Mouse (Mus musculus) left cerebral cortex, postnatal 25 days (tissue): ENCODE data around the gene Cebpzos. TPM values are rescaled to one million over a fixed set of nuclear protein-coding genes. Genes with fewer than 3 reads are reported as not detected.

Source experiments
- DNase-seq, 2 experiments: peaks; one replicate each; pipeline ENCODE4 v3.0.0; 2022; ENCODE audit warnings: low spot score in 2 of 2, mixed read lengths in 1 of 2
- intact Hi-C: fragments of 180-260 bp; cut with DNase I; formaldehyde crosslinking; loops from one replicate; pipeline ENCODE4 v1.15.1; 2025
- total RNA-seq, 2 experiments: library from RNA; stranded (reverse); gene quantifications; 2 replicates each; pipeline ENCODE4 v1.2.3; 2021

Gene Cebpzos
- total RNA-seq, 2 experiments from 2014 or later: 29.6 to 32.8 TPM

- intact Hi-C loops: loop anchor here (5.0 kb wide), 1 partner anchor 99 kb away; the partner anchor contains the start of genes Gpatch11 and Heatr5b
- DNase-seq: peak; percentile 95 to 99
Measured at GRCm38 (mm10) chr17:78936466-78937228, 20.3 kb downstream of the Cebpzos start, which contains the start of the genes Cebpz and Ndufaf7. Cebpz (minus strand) TSS chr17:78937066. Ndufaf7 (plus strand) TSS chr17:78937136.

DNA sequence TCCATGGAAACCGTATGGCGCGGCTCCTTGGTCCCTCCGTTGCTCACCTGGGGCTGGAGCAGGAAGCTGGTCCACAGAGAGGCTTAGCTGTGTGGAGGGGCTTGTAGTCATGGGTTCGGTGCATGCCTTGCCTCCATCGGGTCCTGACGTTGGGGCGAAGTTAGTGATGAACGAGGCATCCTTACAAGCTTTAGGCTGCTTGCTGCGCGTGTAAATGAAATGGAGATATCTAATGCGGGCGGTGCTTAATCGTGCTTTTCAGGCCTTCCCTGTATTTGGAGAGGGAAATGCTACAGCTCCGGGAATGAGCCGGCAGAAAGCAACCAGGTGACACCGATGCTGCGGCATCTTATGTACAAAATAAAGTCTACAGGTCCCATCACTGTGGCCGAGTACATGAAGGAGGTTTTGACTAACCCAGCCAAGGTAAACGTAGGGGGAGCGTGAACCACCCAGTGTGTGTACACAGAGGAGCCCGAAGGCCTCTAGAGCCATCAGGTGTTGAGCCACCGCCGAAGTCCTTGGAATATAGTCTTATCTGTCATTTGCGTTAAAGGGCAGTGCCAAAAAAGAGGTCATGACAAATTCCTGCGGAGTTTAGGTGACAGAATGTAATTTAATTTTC lies 21.0 kb downstream of the Cebpzos start:
- intact Hi-C loops: loop anchor here (5.0 kb wide), 1 partner anchor 100 kb away; the partner anchor contains the start of genes Gpatch11 and Heatr5b
- DNase-seq: no peak

- intact Hi-C loops: loop anchor here (5.0 kb wide), 1 partner anchor 102 kb away; the partner anchor contains the start of genes Gpatch11 and Heatr5b
- no peak for DNase-seq
Measured at GRCm38 (mm10) chr17:78938927-78939326, 22.6 kb downstream of the Cebpzos start.

DNA sequence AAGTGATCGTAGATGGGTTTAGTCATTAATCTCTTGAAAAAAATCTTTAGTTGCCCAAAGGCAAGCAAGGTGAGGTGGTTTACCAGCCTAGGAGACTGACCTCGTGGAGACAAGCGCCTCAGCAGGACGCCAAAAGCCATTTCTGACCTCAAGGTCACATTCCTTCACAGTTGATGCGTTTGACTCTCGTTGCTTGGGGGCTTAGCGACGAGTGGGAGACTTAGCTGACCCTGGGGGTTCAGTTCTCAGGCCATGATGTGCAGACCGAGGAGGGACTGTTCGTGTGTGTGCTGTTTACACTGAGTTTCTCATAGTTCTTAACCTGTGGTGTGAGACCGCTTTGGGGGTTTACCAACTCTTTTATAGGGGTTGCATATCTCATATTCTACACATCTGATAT lies 26.3 kb downstream of the Cebpzos start:
- no peak for DNase-seq
- intact Hi-C loops: loop anchor here (10.0 kb wide), 1 partner anchor 288 kb away; no protein-coding TSS in a partner anchor

GRCm38 (mm10) chr17:78951225-78951624 lies 34.9 kb downstream of the Cebpzos start:
- intact Hi-C loops: no loop called here
- DNase-seq: no peak

GRCm38 (mm10) chr17:78952070-78952469 lies 35.8 kb downstream of the Cebpzos start:
- intact Hi-C loops: no loop called here

DNA sequence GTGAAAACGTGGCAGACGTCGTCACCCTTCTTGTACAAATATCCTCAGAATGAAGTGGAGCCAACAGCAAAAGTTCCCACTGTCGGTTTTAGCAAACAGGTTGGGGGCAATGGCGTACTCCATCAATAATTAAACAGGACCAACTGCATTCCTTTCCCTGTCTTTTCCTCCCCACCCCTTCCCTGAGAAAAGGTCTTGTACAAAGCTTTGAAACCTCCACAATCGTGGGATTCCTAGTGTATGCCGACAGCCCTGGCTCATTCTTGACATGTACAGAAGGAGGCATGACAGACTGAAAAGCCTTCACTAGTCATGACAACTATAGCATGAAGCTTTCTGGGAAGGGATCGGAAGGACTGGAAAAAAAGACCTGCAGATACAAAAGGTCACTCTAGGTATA lies 36.9 kb downstream of the Cebpzos start:
- intact Hi-C loops: no loop called here
- no peak for DNase-seq

More at GRCm38 (mm10) chr17:78952070-78952469, 35.8 kb downstream of the Cebpzos start:
- DNase-seq: no peak

- intact Hi-C loops: no loop called here
- DNase-seq: no peak
Measured at GRCm38 (mm10) chr17:78959473-78959872, 43.2 kb downstream of the Cebpzos start.

DNA sequence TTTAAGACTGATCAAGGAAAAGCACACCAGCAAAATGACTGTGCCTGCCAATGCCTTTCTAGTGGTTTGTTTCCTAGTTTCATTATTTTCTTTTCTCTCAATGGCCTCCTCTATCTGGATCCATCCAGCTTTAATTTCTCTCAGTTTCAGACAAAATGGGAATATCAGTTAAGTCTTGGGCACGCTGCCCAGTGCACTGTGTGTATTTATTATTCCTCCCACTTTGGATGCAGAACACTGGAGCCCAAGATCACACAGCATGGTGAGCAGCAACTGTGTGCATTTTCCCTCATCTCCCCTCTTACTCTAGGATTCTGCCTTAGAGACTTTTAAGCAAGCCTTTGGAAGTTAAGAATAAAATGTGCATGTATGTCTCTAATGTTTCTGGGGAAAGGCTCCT lies 48.1 kb downstream of the Cebpzos start:
- intact Hi-C loops: no loop called here
- peak in 1 of 2 experiments; percentile 41 for DNase-seq

- no peak for DNase-seq
- intact Hi-C loops: no loop called here
Measured at GRCm38 (mm10) chr17:78966092-78966883, 50.0 kb downstream of the Cebpzos start.

- no peak for DNase-seq
- intact Hi-C loops: no loop called here
Measured at GRCm38 (mm10) chr17:78968500-78968899, 52.2 kb downstream of the Cebpzos start.

Other genes starting within 250 kb of the Cebpzos start
- gene Strn, start 179.3 kb upstream of the Cebpzos start, total RNA-seq: 10 to 100 TPM; 62.9 to 87.9 TPM
- 10 to 100 TPM; 53.5 to 56.2 TPM for gene Heatr5b, start 81.1 kb upstream of the Cebpzos start, total RNA-seq
- gene Gpatch11, start 80.9 kb upstream of the Cebpzos start, total RNA-seq: 10 to 100 TPM; 40.9 to 43.0 TPM
- gene Eif2ak2, start 33.9 kb upstream of the Cebpzos start, total RNA-seq: 1 to 10 TPM; 3.5 to 4.5 TPM
- not detected for gene Sult6b1, start 9.5 kb upstream of the Cebpzos start, total RNA-seq
- 10 to 100 TPM; 30.1 to 31.9 TPM for gene Cebpz, start 20.6 kb downstream of the Cebpzos start, total RNA-seq
- gene Ndufaf7, start 20.6 kb downstream of the Cebpzos start, total RNA-seq: 10 to 100 TPM; 51.0 to 64.2 TPM
- gene Prkd3, start 104.3 kb downstream of the Cebpzos start, total RNA-seq: 10 to 100 TPM in 1 of 2 experiments, 1 to 10 TPM in 1; 9.7 to 10.8 TPM
- 10 to 100 TPM in 1 of 2 experiments, 1 to 10 TPM in 1; 9.0 to 10.5 TPM for gene Qpct, start 135.4 kb downstream of the Cebpzos start, total RNA-seq